In the genomic region with DNA sequence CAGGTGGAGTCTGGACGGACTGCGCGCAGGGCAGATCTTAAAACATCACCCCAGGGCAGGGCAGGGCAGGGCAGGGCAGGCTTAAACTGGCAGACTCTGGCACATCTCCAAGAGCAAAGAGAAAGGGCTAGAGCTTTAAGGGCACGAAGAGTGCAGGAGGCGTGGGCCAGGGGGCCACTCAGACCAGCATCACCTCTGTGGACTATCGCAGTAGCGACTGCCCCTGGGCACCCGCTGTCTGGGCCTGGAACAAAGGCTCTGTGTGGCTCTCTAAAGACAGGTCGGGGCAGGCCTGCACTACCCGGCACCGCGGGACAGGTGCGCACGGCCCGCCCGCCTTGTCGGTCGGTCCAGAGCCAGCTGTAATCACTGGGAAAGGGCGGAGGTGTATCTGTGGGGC, we compare ENCODE assay signal across 10 mouse cellular contexts.
DNase-seq lines count a peak whose midpoint lies in the region; ATAC-seq lines count a peak whose summit lies in the region.
"Had no signal": no experiment of that assay in that cellular context is flagged by ENCODE, and none has a peak within 500 bp of the region (broad histone marks: within the 10 kb centered on the region; RNA-seq: fewer than 3 reads in every experiment).

No protein-coding gene starts in this region.

- H3K27me3 ChIP-seq in kidney, embryonic 15.5 days: no peaks in the 10 kb centered on the region
- H3K27me3 ChIP-seq in intestine, embryonic 14.5 days (replicated peaks; ENCODE audit: control insufficient read depth, insufficient read depth, low read length): no peaks in the 10 kb centered on the region
- no peaks in the 10 kb centered on the region for H3K27me3 ChIP-seq in forebrain, embryonic 11.5 days (ENCODE audit: control insufficient read depth, insufficient read depth, low read length)

- 87% methylated on average over 19 of the region's 19 CpGs for WGBS in kidney, embryonic 15.5 days
- 85% methylated on average over 19 of the region's 19 CpGs for WGBS in intestine, embryonic 14.5 days
- 91% methylated on average over 19 of the region's 19 CpGs for WGBS in forebrain, embryonic 11.5 days

- no peak overlapping the region for H3K4me3 ChIP-seq in kidney, embryonic 15.5 days (replicated peaks)
- no peak overlapping the region for H3K4me3 ChIP-seq in intestine, embryonic 14.5 days (ENCODE audit: low read depth, low read length)
- H3K4me3 ChIP-seq in forebrain, embryonic 11.5 days (ENCODE audit: low read depth, low read length): no peak overlapping the region

- no peak overlapping the region for H3K9ac ChIP-seq in kidney, embryonic 15.5 days
- no peak overlapping the region for H3K9ac ChIP-seq in intestine, embryonic 14.5 days (ENCODE audit: low read length)
- H3K9ac ChIP-seq in forebrain, embryonic 11.5 days (ENCODE audit: low read length): no peak overlapping the region

- no peak overlapping the region for H3K27ac ChIP-seq in kidney, embryonic 15.5 days
- H3K27ac ChIP-seq in intestine, embryonic 14.5 days (ENCODE audit: low read depth): no peak overlapping the region
- no peak overlapping the region for H3K27ac ChIP-seq in forebrain, embryonic 11.5 days (ENCODE audit: low read depth, low read length)

- no peak for DNase-seq in kidney, adult 8-10 months
- DNase-seq in ZHBTc4 (ENCODE audit: low read depth, low spot score): peak; percentile 50
- DNase-seq in intestine, embryonic 14.5 days (ENCODE audit: low spot score): no peak
- DNase-seq in lung, postnatal 4 days: peak; percentile 24 to 37
- DNase-seq in B cell, adult 2 months: no peak
- DNase-seq in forebrain, embryonic 11.5 days (ENCODE audit: low spot score): no peak
- DNase-seq: adrenal gland, adult 8-10 months; cerebellum, adult 2 months had no signal

- ATAC-seq in kidney, embryonic 15.5 days (replicated peaks; ENCODE audit: low FRiP score): peak; percentile 34; the same call in 1 of the 2 replicates
- peak; percentile 37 for ATAC-seq in intestine, embryonic 14.5 days (replicated peaks; ENCODE audit: low FRiP score, low TSS enrichment, low read depth)
- no peak for ATAC-seq in erythroid progenitor cell, adult 5-6 weeks (replicated peaks; ENCODE audit: low FRiP score, poor library complexity, severe bottlenecking)
- no peak for ATAC-seq in forebrain, embryonic 11.5 days (replicated peaks; ENCODE audit: low FRiP score)

- no peaks in the 10 kb centered on the region for H3K9me3 ChIP-seq in kidney, embryonic 15.5 days (replicated peaks)
- no peaks in the 10 kb centered on the region for H3K9me3 ChIP-seq in intestine, embryonic 14.5 days (ENCODE audit: control insufficient read depth, low read length)
- no peaks in the 10 kb centered on the region for H3K9me3 ChIP-seq in forebrain, embryonic 11.5 days (ENCODE audit: control insufficient read depth, low read length)

- no peak overlapping the region for H3K4me2 ChIP-seq in kidney, embryonic 15.5 days
- H3K4me2 ChIP-seq in intestine, embryonic 14.5 days (ENCODE audit: low read length): no peak overlapping the region
- H3K4me2 ChIP-seq in forebrain, embryonic 11.5 days (ENCODE audit: low read depth, low read length, severe bottlenecking): no peak overlapping the region

- H3K4me1 ChIP-seq in kidney, embryonic 15.5 days: no peaks in the 10 kb centered on the region
- no peaks in the 10 kb centered on the region for H3K4me1 ChIP-seq in intestine, embryonic 14.5 days (replicated peaks; ENCODE audit: control insufficient read depth, insufficient read depth, low read length)
- H3K4me1 ChIP-seq in forebrain, embryonic 11.5 days (replicated peaks; ENCODE audit: control insufficient read depth, insufficient read depth, low read length): no peaks in the 10 kb centered on the region

- H3K36me3 ChIP-seq in kidney, embryonic 15.5 days: no peaks in the 10 kb centered on the region
- H3K36me3 ChIP-seq in intestine, embryonic 14.5 days (ENCODE audit: control insufficient read depth, insufficient read depth, low read length): no peaks in the 10 kb centered on the region
- H3K36me3 ChIP-seq in forebrain, embryonic 11.5 days (ENCODE audit: control insufficient read depth, insufficient read depth, low read length): no peaks in the 10 kb centered on the region

Comparison
In these comparisons a context has a peak if more than half of its experiments do, and no peak if none do; other contexts are left out.
1. ATAC-seq: peak in kidney, embryonic 15.5 days (single experiment) and intestine, embryonic 14.5 days (single experiment); none in erythroid progenitor cell, adult 5-6 weeks (single experiment) and forebrain, embryonic 11.5 days (single experiment).
2. DNase-seq: peak in ZHBTc4 (single experiment) and lung, postnatal 4 days (2 of 2); none in kidney, adult 8-10 months (0 of 2), intestine, embryonic 14.5 days (single experiment), B cell, adult 2 months (0 of 2) and forebrain, embryonic 11.5 days (single experiment).